Mouse (Mus musculus) limb, embryonic 14.5 days (tissue): Measurements from ENCODE around the gene Scyl3. TPM values are rescaled to one million over a fixed set of nuclear protein-coding genes. Genes with fewer than 3 reads are reported as not detected.

Experiments used
- ATAC-seq: fragments of 200-750 bp; cut with Nextera tagmentation; 2 replicates; pipeline ENCODE4 v1.8.0; 2017; ENCODE audit warnings: low read depth, moderate number of reproducible peaks, moderate TSS enrichment; ENCODE audit not compliant: low FRiP score
- DNase-seq: peaks from one replicate; pipeline ENCODE4 v3.0.0-alpha.2; 2015; ENCODE audit warnings: low spot score
- H3K27ac ChIP-seq: fragments of 300-500 bp; sonication (generic); replicated peaks from 2 replicates; pipeline ENCODE4 v1.5.1; 2014; ENCODE audit warnings: low read depth, mild to moderate bottlenecking, low read length, moderate library complexity, mixed read lengths
- H3K27me3 ChIP-seq: fragments of 300-500 bp; sonication (generic); 2 replicates; pipeline ENCODE4 v1.6.1; 2014; ENCODE audit warnings: low read length, mixed read lengths; ENCODE audit not compliant: control insufficient read depth, insufficient read depth
- H3K36me3 ChIP-seq: fragments of 300-500 bp; sonication (generic); 2 replicates; pipeline ENCODE4 v1.6.1; 2014; ENCODE audit warnings: mild to moderate bottlenecking, low read length, moderate library complexity, mixed read lengths; ENCODE audit not compliant: control insufficient read depth, insufficient read depth
- H3K4me1 ChIP-seq: fragments of 300-500 bp; sonication (generic); 2 replicates; pipeline ENCODE4 v1.6.1; 2014; ENCODE audit warnings: antibody characterized with exemption, low read length, mixed read lengths; ENCODE audit not compliant: control insufficient read depth, insufficient read depth
- H3K4me2 ChIP-seq: fragments of 300-500 bp; sonication (generic); replicated peaks from 2 replicates; pipeline ENCODE4 v1.6.1; 2014; ENCODE audit warnings: low read depth, mild to moderate bottlenecking, low read length, moderate library complexity; ENCODE audit not compliant: severe bottlenecking
- H3K4me3 ChIP-seq: fragments of 300-500 bp; sonication (generic); replicated peaks from 2 replicates; pipeline ENCODE4 v1.5.1; 2014; ENCODE audit warnings: low read length
- H3K9ac ChIP-seq: fragments of 300-500 bp; sonication (generic); 2 replicates; pipeline ENCODE4 v1.6.1; 2014; ENCODE audit warnings: mild to moderate bottlenecking, low read depth, low read length, moderate library complexity; ENCODE audit not compliant: severe bottlenecking
- H3K9me3 ChIP-seq: fragments of 300-500 bp; sonication (generic); 2 replicates; pipeline ENCODE4 v1.6.1; 2016; ENCODE audit warnings: low read length; ENCODE audit not compliant: control insufficient read depth
- POLR2A ChIP-seq: fragments of 200-500 bp; IDR thresholded peaks from 2 replicates; pipeline ENCODE4 v1.8.0; 2012; ENCODE audit warnings: inconsistent platforms, mild to moderate bottlenecking, moderate library complexity, borderline replicate concordance; ENCODE audit not compliant: insufficient read depth, insufficient read length; ENCODE audit errors: extremely low read depth
- WGBS: fragments of 180-500 bp; shearing (Covaris S2); extraction: QIAGEN DNeasy Blood & Tissue Kit; methylation state at CpG from one replicate; pipeline ENCODE4 v1.1.7; 2014; 5-methylcytosine and 5-hydroxymethylcytosine counted together
- polyA plus RNA-seq, 2 experiments: library from polyadenylated mRNA; depleted of rRNA in 1 of 2; stranded (reverse) in 1 of 2; unstranded in 1 of 2; fragments of >200 nt; fragmentation: Nextera tagmentation in 1 of 2; extraction: Ambion mirVana in 1 of 2; gene quantifications; 2 replicates each; pipeline versions ENCODE4 v1.2.1 to v1.2.3; 2012 to 2014

The Scyl3 gene
- polyA plus RNA-seq, 2 experiments = 15.3 to 22.5 TPM

- Histone ChIP-seq H3K4me2 (peak overlapping the region; percentile 84), H3K27me3 (no peaks in the 10 kb centered on the region), H3K9me3 (no peaks in the 10 kb centered on the region), H3K27ac (peak overlapping the region; percentile 63), H3K9ac (peak overlapping the region; percentile 94), H3K4me3 (peak overlapping the region; percentile 85), H3K4me1 (0 out of 2 replicates have a peak, but pooled peaks cover 8% of the 10 kb centered on the region), H3K36me3 (peaks cover 15% of the 10 kb centered on the region; the same call in 1 of the 2 replicates)
- no peak for TF ChIP-seq POLR2A
- under 1% methylated on average over 64 of the region's 77 CpGs for WGBS
- DNase-seq = peak; percentile 96
- peak; percentile 92 for ATAC-seq
Measured at GRCm38 (mm10) chr1:163929636-163930457, 947 bp downstream of the Scyl3 start.

- Histone ChIP-seq H3K4me3 (peak overlapping the region; percentile 85), H3K4me1 (0 out of 2 replicates have a peak, but pooled peaks cover 8% of the 10 kb centered on the region), H3K9me3 (no peaks in the 10 kb centered on the region), H3K36me3 (peaks cover 21% of the 10 kb centered on the region), H3K27me3 (no peaks in the 10 kb centered on the region), H3K27ac (0 out of 2 replicates have a peak overlapping the region, but pooled peaks have one; percentile 63), H3K9ac (peak overlapping the region; percentile 94), H3K4me2 (peak overlapping the region; percentile 84)
- peak; percentile 6 for DNase-seq
- WGBS = 3% methylated on average over 12 of the region's 12 CpGs
- no peak for ATAC-seq
- no peak for TF ChIP-seq POLR2A
Measured at GRCm38 (mm10) chr1:163930458-163930794, 1.5 kb downstream of the Scyl3 start.

- ATAC-seq = no peak
- 86% methylated on average over 8 of the region's 8 CpGs for WGBS
- DNase-seq = no peak
Measured at GRCm38 (mm10) chr1:163931801-163932200, 2.9 kb downstream of the Scyl3 start.

DNA sequence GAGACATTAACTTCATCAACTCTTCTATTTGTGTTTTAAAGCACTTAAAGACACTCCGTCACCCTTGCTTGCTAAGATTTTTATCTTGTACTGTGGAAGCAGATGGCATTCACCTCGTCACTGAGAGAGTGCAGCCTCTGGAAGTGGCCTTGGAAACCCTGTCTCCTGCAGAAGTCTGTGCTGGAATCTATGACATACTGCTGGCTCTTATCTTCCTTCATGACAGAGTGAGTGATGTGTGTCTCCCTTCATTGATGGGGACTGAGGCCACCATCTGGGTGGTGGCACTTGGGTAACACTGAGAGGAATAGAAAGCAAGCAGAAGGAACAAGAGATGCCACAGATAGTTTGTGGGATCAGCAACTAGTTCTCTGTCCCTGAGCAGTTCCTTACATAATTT is 5.7 kb downstream of the Scyl3 start:
- ATAC-seq (no peak), DNase-seq (no peak)
- Histone ChIP-seq H3K9ac (no peak overlapping the region), H3K4me3 (no peak overlapping the region), H3K4me2 (no peak overlapping the region), H3K4me1 (0 out of 2 replicates have a peak, but pooled peaks cover 8% of the 10 kb centered on the region), H3K27ac (no peak overlapping the region), H3K27me3 (no peaks in the 10 kb centered on the region), H3K9me3 (no peaks in the 10 kb centered on the region), H3K36me3 (peaks cover 59% of the 10 kb centered on the region)
- no peak for TF ChIP-seq POLR2A
- WGBS = 89% methylated on average over 2 of the region's 2 CpGs

More at GRCm38 (mm10) chr1:163931801-163932200, 2.9 kb downstream of the Scyl3 start:
- H3K9me3 ChIP-seq = no peaks in the 10 kb centered on the region
- no peak for TF ChIP-seq POLR2A
- H3K27ac ChIP-seq = no peak overlapping the region
- peaks cover 35% of the 10 kb centered on the region for H3K36me3 ChIP-seq
- no peaks in the 10 kb centered on the region for H3K27me3 ChIP-seq
- H3K9ac ChIP-seq = no peak overlapping the region
- H3K4me1 ChIP-seq = 0 out of 2 replicates have a peak, but pooled peaks cover 8% of the 10 kb centered on the region
- no peak overlapping the region for H3K4me2 ChIP-seq
- H3K4me3 ChIP-seq = no peak overlapping the region

- Histone ChIP-seq H3K9me3 (no peaks in the 10 kb centered on the region), H3K36me3 (peaks cover 86% of the 10 kb centered on the region), H3K4me2 (no peak overlapping the region), H3K4me3 (no peak overlapping the region), H3K9ac (no peak overlapping the region), H3K27ac (no peak overlapping the region), H3K27me3 (no peaks in the 10 kb centered on the region), H3K4me1 (no peaks in the 10 kb centered on the region)
- TF ChIP-seq POLR2A = no peak
- 63% methylated on average over 6 of the region's 6 CpGs for WGBS
- DNase-seq (no peak), ATAC-seq (no peak)
Measured at GRCm38 (mm10) chr1:163942056-163942455, 13.2 kb downstream of the Scyl3 start.
